Mouse (Mus musculus) large intestine, adult 2 months (tissue): ENCODE data around the gene Yaf2. TPM values are rescaled to one million over a fixed set of nuclear protein-coding genes. Genes with fewer than 3 reads are reported as not detected.
"Not testable (repeated sequence)": the region's sequence is repeated elsewhere in the genome, so short reads cannot be mapped to it uniquely, and the experiment has no call there.

Source experiments
- DNase-seq: peaks from one replicate; pipeline ENCODE4 v3.0.0-alpha.2; 2012; ENCODE audit warnings: low read depth, low spot score
- WGBS: fragments of 180-500 bp; shearing (Covaris S2); methylation state at CpG from one replicate; pipeline ENCODE4 v1.1.7; 2018; 5-methylcytosine and 5-hydroxymethylcytosine counted together
- polyA plus RNA-seq: library from polyadenylated mRNA; depleted of rRNA; stranded (reverse); fragments of >200 nt; gene quantifications from 2 replicates; pipeline ENCODE4 v1.2.3, GENCODE M21; 2012; rRNA removed

Gene Yaf2
- polyA plus RNA-seq, 1 experiment = 10.2 TPM

DNA sequence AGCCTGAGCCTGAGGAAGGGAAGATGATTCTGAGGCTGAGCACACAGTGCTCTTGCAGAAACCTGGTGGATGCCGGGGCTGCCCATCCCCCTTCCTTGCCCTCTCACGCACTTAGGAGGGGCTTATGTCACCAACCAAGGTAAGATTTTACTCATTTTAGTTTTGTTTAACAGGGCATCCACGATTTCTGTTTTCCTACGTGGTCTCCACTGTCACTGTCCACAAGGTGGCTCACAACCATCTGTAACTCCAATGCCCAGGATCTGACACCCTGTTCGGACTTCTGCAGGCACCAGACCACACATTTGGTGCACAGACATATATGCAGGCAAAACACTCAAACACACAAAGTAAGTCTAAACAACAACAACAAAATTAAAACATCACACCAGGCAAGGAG lies 73.9 kb downstream of the Yaf2 start:
- 52% methylated on average over 5 of the region's 5 CpGs for WGBS
- DNase-seq = no peak

DNA sequence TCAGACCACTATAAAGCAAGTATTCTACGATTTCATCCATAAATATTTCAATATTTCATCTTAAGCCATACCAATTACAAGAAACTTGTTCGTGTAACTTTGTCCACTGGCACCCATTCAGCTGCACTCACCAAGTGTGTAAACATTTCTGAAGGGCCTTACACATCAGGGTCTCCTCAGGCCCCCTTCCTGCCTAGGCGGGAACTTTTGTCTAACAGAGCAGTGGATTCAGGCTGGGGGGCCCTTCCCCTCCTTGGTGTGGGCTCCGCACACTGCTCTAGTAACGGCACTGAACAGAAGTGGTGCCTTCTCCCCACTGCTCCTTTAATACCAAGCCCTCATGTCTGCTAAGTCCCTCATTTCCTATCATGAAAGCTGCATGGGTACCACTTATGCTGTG lies 74.5 kb downstream of the Yaf2 start:
- WGBS = 86% methylated on average over 5 of the region's 5 CpGs

DNA sequence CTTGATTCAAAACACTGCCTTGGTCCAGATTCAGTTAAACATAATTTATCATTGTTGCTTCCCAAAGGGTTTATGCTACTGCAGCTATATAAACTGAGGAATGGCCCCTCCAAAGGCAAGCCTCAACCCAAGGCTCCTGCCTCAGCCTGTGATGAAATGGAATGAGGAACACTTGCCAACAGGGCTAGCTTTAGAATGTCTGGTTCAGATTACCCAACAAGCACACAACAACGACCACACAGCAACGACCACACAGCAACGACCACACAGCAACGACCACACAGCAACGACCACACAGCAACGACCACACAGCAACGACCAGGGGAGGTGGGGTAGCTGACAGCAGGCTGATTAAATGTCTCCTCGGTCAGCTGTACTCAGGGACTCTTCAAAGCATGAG lies 76.8 kb downstream of the Yaf2 start:
- no peak for DNase-seq
- 80% methylated on average over 8 of the region's 8 CpGs for WGBS

More for the DNA sequence above, 74.5 kb downstream of the Yaf2 start:
- no peak for DNase-seq

DNA sequence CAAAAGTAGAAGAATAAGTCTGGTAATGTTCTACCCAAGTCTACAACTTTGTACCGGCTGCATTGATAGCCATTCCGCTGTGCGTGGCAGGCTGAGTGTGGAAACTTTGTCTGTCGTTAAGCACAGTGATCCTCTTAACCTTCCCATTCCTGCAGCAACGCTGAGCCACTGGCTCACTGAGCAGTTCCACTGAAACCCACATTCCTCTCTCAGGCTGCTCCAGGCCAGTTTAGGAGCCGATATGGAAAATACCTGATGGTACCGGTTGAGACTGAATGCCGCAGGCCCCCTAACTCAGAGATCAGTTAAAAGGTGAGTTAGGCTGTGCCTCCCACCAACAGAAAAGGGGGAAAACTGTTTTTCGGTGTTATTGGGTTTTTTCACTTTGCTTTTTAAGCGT lies 81.4 kb downstream of the Yaf2 start:
- no peak for DNase-seq
- 83% methylated on average over 10 of the region's 10 CpGs for WGBS

GRCm38 (mm10) chr15:93253172-93253571 lies 83.6 kb downstream of the Yaf2 start:
- 64% methylated on average over 8 of the region's 8 CpGs for WGBS
- DNase-seq = no peak

DNA sequence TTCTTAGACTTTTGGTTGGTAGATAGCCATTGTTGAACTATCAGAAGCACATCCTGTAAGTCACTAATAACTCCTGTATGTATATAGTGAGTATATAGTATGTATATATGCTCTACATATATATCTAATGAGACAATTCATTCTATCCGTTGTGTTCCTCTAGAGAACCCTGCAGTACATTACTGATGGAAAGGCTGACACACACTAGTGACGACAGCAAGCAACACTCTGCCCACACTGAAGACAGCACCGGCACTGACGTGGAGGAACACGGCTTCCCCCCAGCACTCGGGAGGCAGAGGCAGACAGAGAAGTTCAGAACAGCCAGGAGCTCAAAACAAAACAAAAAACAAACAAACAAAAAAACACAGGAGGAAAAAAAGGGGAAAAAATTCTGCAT lies 84.3 kb downstream of the Yaf2 start:
- DNase-seq = no peak
- 92% methylated on average over 6 of the region's 6 CpGs for WGBS

DNA sequence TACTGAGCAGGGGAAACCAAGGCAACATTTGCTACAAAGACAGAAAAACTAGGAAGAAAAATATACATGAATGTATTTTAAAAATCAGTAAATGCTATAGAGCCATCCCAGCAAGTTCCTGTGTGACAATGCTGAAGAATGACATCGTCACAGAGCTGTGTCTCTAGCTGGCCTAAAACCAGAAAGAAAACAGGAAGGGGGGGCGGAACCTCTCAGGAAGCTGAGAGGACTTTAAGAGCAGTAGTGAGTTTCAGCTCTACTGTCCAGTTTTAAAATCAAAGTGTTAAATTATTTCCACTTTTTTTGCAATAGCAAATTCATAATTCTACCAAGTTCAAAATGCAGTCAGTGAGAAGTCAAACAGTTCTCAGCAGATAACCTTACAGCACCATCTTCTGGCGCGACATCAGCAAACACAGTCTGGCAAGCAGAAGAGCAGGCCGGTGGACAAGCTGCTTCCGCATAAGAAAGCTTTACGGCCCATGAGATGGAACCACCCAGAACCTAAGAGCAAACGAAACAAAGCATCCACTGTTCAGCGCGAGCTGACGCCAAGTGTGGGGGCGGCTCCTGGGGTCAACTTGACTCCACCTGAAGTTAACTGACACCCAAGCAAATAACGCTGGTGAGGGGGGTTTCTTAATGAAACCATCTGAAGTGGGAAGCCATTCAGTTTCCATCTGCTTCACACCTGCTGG lies 85.0 kb downstream of the Yaf2 start:
- no peak for DNase-seq
- 29% methylated on average over 13 of the region's 13 CpGs for WGBS

- 90% methylated on average over 10 of the region's 10 CpGs for WGBS
- no peak for DNase-seq
Observed at GRCm38 (mm10) chr15:93243202-93243601, 93.5 kb downstream of the Yaf2 start.

GRCm38 (mm10) chr15:93236456-93236855 lies 100.3 kb downstream of the Yaf2 start:
- 86% methylated on average over 10 of the region's 10 CpGs for WGBS
- DNase-seq = not testable (repeated sequence)

Other genes with a start within 250 kb of the Yaf2 start
- gene Gxylt1, start 61.8 kb downstream of the Yaf2 start, polyA plus RNA-seq = 1.5 and 3.0 TPM in 2 replicates
- gene Zcrb1, start 61.4 kb upstream of the Yaf2 start, polyA plus RNA-seq = 20.6 and 24.1 TPM in 2 replicates
- 4.2 and 5.5 TPM in 2 replicates for gene Pphln1, start 61.4 kb upstream of the Yaf2 start, polyA plus RNA-seq